Mouse (Mus musculus) B cell, adult 2 months (primary cell): ENCODE results near the gene Bcar3.

ENCODE experiments used
- DNase-seq, 2 experiments: peaks; one replicate each; pipeline ENCODE4 v3.0.0; 2022

The Bcar3 gene

DNA sequence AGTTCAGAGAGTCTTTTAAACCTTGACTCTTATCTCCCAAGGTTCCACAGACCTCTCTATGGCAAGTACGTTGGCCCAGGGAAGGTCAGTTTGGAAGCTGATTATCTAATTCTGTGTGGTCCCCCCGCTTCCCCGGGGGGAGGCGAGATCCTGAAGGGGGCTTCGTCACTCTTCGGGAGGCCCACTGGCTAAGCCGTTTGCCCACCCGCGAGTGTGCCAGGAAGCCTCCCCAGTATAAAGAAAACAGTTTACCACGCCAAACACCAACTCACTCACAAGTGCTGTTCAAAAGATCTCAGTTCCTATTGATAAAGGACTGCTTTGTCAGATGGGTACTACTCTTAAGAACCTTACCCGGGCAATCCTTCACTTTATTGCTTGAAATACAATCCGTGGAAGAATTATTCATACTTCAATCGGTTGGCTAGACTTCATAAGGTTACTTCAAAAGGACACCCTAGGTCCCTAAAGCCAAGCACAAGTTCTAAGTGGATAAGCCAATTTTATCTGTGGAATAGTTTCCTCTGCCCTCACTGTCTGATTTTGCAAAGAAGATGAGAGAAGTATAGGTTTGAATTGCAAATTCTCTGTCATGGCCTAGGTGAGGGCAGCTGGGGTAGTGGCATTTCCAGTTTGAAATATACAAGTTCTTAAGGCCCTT lies 127.2 kb downstream of the Bcar3 start:
- DNase-seq = no peak

DNA sequence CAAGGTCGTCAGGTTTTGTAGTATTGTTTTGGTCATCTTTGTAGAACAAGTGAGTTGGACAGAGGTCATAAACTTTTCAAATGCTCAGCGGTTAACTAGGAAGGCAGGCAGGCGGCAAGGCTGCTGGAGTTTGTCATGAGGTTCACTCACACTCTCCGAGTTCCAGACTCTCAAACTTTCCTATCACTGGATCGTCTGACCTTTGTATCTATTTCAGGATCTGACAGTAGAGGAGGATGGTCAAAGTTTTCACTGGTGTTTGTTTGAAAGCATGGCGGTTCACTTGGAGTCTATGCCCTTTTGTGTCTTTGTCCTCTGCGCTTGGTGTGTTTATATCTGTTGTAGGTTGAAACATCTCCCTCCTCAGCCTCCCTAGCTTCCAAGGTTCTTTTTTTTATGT lies 127.9 kb downstream of the Bcar3 start:
- DNase-seq = no peak

DNA sequence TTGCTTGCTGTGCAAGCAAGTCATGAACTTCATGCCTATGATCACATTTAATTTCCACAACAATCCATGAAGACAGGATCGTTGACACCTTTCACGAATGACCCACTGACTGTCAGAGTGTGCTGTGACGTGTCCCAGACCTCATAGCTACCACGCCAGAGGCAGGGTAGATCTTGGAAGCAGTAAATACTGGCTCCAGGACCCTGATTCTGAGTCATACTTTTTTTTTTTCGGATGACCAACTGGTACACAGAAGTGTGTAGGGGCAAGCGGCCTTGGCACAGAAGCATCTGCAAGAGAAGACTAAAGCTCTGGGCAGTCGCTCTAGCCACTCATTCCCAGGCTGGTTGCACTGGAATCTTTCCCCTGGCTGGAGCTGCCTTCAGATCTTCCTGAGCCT lies 128.3 kb downstream of the Bcar3 start:
- DNase-seq = no peak

DNA sequence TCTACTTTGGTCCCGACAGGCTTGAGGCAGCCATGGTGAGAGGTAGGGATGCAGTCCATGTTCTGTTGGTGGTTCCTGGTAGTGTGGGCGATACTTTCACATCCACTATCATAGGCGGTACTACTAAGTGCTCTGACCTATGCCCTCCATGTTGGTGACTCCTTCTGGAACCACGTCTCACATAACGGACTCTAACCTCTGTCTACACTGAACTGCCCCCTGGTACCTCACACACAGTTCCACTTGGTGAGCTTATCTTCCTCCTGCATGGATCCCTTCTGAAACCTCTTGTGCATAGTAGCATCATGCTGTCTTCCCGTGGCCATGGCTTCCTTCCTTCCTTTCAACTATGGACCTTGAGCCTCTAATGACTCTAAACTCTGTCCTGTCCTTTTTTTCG lies 129.7 kb downstream of the Bcar3 start:
- DNase-seq = no peak

DNA sequence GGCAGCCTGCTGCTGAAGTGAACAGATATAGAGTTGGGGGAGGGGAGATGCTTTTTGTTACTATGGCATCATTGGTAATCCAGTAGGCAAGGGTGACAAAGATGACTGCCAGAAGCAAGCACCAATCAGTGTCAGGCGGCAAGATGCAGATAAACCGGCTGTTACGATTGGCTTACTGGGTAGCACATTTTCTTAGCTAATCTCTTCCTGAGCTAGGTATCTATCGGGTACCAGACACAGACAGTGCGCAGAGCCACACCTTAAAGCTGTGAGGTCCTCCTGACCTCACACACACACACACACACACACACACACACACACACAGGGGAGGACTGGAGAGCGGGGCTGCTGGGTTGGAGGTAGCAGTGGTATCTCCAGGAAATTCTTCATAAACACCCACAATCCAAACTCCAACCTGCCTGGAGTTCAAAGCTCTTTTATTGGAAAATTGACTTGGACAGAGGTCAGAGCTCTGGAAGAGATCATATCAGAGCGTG lies 134.4 kb downstream of the Bcar3 start:
- DNase-seq = no peak

DNA sequence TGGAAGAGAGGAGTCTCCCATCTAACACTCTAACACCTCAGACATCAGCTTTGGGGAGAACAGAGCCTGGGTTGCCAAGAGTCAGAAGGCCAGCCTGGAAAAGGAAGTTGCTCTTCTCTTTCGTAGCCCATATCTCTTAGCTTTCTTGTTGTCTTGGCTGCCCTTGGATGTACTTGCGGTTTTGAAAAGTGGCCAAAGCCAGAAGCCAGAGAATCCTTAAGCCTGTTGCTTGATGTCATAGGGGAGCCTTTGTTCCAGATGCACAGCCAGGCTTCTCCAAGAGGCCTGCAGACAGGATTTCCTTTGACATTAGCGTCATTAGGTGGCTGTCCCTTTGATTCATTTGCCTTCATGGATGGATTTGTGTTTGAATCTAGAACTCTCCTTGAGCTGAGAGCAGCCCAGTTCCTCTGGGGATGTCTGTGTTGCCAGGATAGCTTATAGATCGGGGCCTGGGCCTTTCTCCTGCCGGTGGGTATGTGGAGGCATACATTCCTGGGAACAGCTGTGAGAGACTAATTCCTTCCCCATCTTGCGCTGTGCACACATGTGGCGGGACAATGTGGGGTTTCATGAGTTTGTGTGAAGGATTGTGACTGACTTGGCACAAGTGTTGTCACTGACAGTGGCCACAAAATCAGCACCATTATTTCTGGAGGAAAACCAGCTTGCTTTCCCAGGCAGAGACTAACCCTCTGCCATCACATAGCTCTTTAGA lies 137.0 kb downstream of the Bcar3 start:
- DNase-seq = no peak

DNA sequence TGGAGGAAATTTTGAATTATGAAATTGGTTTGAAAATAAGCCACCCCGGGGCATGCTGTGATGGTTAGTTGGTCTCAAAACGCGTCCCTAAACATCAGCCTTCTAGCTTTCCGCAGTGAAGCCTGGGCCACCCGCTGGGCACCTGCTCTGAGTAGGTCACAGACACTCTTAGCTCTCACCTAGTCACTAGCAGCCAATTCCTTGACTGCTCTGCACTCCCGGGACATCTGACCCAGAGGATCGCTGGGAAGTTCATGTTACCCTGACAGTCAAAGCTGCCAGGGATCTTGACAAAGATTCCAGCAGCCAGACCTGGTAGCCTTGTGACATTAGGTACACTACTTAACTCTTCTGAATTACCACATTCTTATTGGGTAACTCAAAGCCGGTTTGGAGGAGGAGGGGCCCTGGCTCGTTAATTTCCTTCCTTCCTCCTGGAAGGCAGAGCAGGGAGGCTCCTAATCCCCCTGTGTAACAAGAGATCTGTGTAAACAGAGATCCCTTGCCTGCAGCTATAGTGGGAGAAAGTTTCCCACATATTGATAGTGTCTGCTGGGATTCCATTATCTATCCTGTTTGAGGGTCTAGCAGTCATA lies 139.0 kb downstream of the Bcar3 start:
- no peak for DNase-seq

DNA sequence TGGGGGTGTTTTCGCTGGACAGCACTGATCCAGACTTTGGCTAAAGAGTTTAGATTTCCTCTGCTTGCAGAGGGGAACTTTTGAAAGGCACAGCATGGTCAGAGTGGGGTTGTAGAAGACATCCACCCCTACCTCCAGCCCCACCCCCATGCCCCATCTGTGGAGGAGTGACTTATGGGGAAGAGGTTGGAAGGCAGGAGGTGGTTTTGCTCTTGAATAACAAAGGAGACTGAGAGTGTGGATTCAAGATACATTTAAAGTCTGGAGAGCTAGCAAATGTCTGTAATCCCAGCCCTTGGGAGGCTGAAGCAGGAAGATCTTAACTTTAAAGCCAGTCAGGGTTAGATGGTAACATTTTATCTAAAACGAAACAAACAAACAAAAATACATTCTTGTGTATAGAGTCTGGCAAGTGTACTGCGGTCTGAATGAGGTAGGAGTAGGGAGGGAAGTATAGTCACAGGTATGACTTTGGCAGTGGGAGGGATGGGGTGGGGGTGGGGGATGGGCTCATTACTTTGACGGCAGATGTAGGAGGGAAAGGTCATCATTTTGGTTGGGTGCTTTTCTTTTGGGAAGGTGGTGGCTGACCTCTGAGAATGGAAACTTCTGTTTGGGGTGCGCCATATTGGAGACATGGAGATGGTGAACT lies 140.2 kb downstream of the Bcar3 start:
- DNase-seq = no peak

DNA sequence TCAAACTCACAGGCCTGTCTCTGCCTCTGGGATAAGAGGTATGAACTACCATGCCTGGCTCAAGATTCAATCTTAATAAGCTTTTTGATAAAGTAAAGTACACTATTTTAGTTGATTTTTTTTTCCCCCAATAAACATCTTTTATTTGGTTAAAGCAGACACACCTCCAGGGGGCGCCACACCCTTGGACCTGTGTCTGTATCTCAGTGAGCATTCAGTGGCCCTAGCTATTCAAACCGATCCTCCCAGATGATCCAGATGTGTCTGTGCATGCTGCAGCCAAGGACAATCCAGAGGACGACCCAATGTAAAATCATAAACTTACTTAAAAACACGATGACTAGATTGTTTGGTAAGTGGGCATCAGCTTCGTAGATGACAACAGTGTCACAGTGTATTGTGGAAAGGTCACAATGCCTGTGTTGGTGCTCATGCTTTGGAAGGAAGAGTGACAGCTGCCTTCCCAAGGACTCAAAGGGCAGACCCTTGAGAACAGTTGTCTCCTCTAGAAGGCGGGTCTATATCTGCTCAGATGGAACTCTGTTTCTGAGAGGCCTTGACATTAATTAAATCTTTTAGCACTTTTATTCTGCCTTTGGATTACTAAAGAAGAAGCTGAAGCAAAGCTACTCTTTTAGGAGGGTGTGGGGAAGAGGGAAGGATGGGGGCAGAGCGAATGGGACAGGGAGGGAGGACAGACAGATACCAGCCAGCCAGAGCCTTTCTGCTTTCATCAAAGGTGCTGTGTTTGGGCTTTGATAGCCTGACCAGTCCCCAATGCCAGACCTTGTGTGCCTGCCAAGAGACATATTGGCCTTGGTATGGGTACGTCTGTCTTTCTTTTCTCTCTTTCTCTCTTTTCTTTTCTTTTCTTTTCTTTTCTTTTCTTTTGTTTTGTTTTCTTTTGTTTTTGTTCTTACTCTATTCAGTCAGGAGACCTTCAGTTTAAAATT lies 141.3 kb downstream of the Bcar3 start:
- peak in 1 of 2 experiments; percentile 27 for DNase-seq

DNA sequence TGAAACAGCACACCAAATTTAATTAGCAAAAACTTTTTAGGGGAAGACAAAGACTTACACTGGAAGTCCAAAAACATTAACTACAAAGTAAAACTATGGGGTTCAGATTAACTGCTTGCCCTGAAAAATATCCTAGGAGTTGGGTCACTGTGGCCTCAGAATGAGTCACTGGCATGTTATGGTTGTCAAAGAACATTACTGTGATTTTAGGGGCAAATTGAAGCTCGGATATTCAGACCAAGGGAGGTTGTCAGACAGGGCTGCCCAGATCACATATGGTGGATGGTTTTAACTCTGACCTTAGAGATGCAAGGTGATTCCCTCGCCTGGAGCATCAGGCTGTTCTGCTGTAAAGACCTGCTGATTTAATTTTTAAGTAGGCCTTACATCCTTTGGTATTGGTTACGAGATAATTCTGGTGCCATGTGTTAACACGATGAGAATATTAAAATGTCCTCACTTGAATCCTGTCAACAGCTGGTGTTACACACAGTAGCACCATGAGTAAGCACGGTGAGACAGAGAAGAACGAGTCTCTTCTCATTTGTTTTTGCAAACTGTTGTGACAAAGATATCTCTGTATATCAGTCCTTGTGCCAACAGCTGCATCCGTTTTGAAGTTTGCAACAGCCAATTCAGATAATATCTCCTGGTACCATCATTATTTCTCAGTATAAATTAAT lies 144.3 kb downstream of the Bcar3 start:
- DNase-seq = no peak

DNA sequence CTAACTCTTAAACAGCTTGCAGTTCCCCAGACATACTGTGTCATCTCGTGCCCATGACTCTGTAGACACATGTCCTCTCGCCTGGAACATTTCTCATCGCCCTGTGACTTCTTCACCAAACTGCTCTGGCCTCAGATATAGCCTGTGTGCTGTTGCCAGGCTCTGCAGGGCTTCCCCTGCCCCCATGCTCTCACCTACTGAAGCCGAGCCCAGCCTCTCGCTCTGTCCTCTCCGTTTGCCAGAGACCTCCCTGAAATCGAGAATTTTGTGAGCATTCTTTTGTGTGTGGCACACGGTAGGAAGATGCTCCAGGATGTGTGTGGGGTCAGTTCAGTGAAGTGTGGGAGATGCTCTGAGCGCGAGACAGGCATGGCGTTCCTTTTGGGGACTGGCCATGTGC lies 151.8 kb downstream of the Bcar3 start:
- DNase-seq = no peak

DNA sequence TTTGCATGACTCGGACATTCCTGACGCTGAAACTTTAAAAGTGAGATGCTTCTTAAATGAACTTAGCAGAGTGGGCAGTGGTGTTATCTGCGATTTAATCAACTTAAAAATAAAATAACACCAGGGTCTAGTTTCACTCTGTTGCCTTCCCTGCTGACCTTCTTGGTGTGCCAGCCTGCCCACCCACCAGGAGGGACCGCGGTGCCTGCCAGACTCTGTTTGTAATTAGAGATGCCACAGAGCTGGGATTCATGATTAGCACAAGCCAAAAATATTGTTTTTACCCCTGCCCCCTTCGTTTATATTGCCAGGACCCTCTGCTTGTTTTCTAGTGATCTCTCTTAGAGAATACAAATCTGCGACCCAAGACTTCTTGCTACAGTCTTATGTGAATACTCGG lies 152.7 kb downstream of the Bcar3 start:
- no peak for DNase-seq

DNA sequence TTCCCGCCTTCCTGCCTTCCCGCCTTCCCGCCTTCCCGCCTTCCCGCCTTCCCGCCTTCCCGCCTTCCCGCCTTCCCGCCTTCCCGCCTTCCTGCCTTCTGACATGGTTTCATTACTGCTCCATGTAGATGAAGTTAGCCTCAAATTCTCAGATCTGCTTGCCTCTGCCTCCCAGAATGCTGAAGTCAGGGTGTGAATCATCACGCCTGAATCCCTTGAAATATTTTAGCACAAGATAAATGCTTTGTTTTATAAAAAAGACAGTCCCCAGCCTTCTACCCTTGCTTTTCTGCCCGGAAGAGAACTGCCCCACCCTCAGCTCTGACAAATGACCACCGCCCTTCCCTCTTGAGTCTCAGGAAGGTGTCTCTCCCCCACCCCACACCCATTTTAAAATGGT lies 154.3 kb downstream of the Bcar3 start:
- no peak for DNase-seq

DNA sequence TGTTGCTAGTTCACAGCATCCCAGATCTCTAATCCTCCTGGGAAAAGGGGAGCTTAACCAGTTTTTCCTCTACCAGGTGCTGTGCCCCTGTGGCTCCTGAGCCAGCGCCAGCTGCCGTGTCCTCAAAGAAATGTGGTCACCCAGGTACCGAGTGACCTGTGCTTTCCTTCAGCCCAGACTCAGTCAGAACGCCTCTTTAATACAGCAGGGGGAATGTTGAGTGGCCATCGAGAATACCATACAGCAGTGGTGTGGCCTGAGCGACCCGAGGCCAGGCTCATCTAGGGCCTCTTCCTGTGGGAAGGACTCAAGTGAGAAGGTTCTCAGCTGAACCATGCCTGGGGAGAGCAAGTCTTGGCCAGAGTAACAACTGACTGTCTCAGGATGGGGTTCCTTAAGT lies 156.1 kb downstream of the Bcar3 start:
- no peak for DNase-seq

DNA sequence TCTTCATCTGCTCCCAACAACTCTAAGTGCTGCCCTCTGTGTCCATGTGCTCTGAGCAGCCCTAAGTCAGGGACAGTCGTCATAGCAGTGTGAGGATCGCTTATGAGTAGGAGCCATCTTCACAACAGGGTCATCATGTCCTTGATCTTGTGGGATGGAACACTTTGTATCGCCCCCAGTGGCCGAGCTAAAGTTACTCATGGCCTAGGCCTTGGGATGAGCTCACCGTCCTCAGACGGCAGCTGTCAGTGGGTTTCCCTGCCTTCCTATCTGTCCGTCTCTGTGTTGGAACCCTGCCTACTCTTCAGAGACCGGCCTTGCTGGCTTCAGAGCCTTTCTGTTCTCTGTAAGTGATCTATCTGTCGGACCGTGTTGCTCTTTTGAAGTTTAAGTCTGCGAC lies 159.9 kb downstream of the Bcar3 start:
- no peak for DNase-seq

DNA sequence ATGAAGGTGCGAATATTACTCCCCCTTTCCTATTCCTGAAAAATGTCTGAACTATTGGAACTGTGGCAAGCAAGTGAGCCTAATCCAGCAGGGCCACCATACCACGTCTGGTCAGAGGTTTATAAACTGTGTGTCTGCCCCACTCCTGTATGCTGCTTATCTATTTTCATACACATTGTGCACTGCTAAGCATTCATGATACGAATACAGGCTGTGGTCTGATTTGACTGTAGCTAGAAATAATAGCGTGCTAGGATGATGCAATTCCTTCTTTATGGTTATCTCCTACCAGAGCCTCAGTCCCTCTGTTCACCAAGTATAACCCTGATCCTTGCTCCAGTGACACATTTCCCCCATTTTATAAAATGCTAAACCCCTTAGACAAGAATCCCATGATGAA lies 162.2 kb downstream of the Bcar3 start:
- DNase-seq = no peak

DNA sequence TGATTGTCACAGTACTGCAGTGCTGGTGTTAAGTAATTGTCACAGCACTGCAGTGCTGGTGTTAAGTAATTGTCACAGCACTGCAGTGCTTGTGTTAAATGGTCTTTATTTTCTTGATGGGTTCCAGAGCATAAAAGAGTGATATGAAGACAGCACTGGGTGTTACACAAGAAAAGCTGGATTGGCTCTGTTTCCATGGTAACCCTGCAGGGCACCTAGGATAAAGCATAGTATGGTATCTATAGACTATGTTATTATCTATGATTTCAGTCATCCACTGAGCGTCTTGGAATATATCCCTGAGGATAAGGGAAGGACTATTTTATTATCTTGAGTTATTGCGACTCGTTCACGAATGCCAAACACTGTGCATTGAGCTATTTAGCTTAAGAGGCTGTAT lies 162.9 kb downstream of the Bcar3 start:
- DNase-seq = no peak

DNA sequence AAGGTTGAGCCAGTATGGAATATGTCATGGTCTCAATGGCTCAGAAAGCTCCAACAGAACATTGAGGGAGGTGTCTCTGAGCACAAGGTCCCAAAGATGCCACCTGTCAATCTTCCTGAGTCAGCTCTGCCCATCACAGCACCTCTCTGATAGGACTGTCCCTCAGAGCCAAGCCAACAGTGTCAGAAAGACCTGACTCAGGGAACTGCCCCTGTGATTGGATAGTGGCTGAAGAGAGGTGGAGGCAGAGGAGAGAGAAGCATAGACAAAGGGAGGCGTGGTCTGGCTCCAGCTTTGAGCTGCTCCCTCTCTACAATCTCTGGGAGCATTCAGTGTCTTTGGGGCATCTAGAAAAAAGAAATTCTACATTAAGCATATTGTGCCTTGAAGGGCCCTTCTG lies 163.8 kb downstream of the Bcar3 start:
- no peak for DNase-seq

DNA sequence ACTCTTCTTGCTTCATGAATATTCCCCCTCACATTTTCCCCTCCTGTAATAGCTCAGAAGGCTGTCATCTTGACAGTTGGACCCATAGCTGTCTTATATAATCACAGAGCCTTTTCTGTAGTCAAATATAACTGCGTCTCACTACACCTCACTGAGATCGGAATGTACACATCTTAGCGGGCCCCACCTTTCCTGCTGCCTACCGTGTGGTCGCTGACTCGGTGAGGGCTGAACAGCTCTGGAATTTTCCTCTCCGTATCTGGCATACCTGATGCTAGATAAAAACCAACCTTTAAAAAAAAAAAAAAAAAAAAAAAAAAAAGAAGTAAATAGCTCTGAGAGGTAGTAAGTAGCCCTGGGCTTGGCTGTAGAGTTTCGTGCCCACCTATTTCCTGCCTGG lies 164.8 kb downstream of the Bcar3 start:
- DNase-seq = no peak

DNA sequence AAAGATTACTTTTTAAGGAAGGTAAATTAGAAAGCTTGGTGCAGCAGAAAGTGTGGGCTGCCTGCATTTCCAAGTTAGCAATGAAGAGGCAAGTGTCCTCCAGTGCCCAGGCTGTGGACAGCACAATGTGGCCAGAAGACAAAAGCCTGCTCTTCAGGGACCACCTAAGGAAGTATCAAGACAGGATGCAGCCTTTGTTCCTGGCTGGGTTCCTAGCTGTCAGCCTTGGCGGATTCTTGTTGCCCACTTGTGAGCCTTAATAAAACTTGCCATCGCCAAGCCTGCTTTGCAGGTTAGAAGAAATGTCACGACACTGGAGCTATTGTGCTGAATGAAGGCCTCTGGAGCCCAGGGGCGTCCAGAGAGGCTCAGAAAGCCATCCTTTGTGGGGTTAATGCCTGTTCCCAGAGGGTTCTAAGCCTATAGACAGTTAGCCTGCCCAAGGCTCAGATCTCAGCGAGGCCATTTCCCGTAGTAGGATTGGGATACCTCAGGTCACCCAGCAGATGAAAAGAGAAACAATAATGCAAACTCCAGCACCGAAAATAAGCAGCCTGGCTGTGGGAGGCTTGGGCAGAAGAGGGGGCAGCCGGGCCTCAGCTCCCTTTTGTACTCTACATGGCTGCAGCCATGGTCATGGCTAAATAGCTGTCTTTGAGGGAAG lies 167.0 kb downstream of the Bcar3 start:
- no peak for DNase-seq

DNA sequence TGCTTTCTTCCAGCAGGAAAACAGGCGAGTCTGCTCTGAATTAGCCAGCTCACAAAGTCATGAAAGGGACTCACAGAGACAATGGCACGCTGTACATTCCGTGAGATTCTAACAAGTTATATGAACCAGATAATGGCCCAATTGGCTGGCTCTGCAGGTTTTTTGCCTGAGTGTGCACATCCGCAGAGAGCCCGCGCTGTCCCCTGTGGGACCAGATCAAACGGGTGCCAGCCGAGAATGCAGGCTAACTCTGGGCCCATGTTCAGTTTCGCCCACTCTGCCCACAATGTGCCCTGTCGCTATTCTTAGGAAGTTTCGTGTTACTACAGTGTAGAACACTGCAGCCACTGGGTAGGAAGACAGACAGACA lies 167.6 kb downstream of the Bcar3 start:
- peak; percentile 30 to 36 for DNase-seq
